Mouse (Mus musculus): ENCODE data around the gene Ctnna3. TPM values are rescaled to one million over a fixed set of nuclear protein-coding genes. Genes with fewer than 3 reads are reported as not detected.

Ctnna3 gene
- total RNA-seq, 2 experiments from 2014 or later, result 75.4 to 79.3 TPM

- DNase-seq, result no peak
- intact Hi-C loops (cut with DNase I), result no loop called here
These were observed 223.7 kb downstream of the Ctnna3 start for GRCm38 (mm10) chr10:63653571-63653970.

- DNase-seq, result no peak
- intact Hi-C loops (cut with DNase I), result no loop called here
These were observed 224.7 kb downstream of the Ctnna3 start for GRCm38 (mm10) chr10:63654560-63654959.

GRCm38 (mm10) chr10:63676343-63676742, 246.4 kb downstream of the Ctnna3 start:
- intact Hi-C loops (cut with DNase I), result no loop called here
- DNase-seq, result no peak

GRCm38 (mm10) chr10:63689233-63689632, 259.3 kb downstream of the Ctnna3 start:
- DNase-seq, result no peak

GRCm38 (mm10) chr10:63689651-63690050, 259.8 kb downstream of the Ctnna3 start:
- no peak for DNase-seq
- intact Hi-C loops (cut with DNase I), result loop anchor here (5.0 kb wide), 1 partner anchor 107 kb away; no protein-coding TSS in a partner anchor

More at GRCm38 (mm10) chr10:63689233-63689632, 259.3 kb downstream of the Ctnna3 start:
- intact Hi-C loops (cut with DNase I), result no loop called here

GRCm38 (mm10) chr10:63692039-63692438, 262.1 kb downstream of the Ctnna3 start:
- intact Hi-C loops (cut with DNase I), result loop anchor here (5.0 kb wide), 1 partner anchor 110 kb away; no protein-coding TSS in a partner anchor
- peak in 1 of 2 experiments; percentile 30 for DNase-seq

- intact Hi-C loops (cut with DNase I), result no loop called here
- DNase-seq, result no peak
These were observed 280.3 kb downstream of the Ctnna3 start for GRCm38 (mm10) chr10:63710211-63710610.

GRCm38 (mm10) chr10:63712530-63712929, 282.6 kb downstream of the Ctnna3 start:
- DNase-seq, result peak; percentile 11 to 15
- intact Hi-C loops (cut with DNase I), result no loop called here

GRCm38 (mm10) chr10:63714151-63714550, 284.3 kb downstream of the Ctnna3 start:
- no peak for DNase-seq
- intact Hi-C loops (cut with DNase I), result no loop called here

GRCm38 (mm10) chr10:63768871-63769270, 339.0 kb downstream of the Ctnna3 start:
- intact Hi-C loops (cut with DNase I), result no loop called here

GRCm38 (mm10) chr10:63771656-63772055, 341.8 kb downstream of the Ctnna3 start:
- DNase-seq, result no peak
- intact Hi-C loops (cut with DNase I), result no loop called here

More at GRCm38 (mm10) chr10:63768871-63769270, 339.0 kb downstream of the Ctnna3 start:
- no peak for DNase-seq

GRCm38 (mm10) chr10:63772074-63772473, 342.2 kb downstream of the Ctnna3 start:
- no peak for DNase-seq
- intact Hi-C loops (cut with DNase I), result no loop called here

- intact Hi-C loops (cut with DNase I), result no loop called here
- no peak for DNase-seq
These were observed 352.1 kb downstream of the Ctnna3 start for GRCm38 (mm10) chr10:63781948-63782347.

GRCm38 (mm10) chr10:63784808-63785535, 355.1 kb downstream of the Ctnna3 start:
- peak; percentile 22 to 33 for DNase-seq
- intact Hi-C loops (cut with DNase I), result no loop called here

- DNase-seq, result no peak
- intact Hi-C loops (cut with DNase I), result no loop called here
These were observed 356.5 kb downstream of the Ctnna3 start for GRCm38 (mm10) chr10:63786390-63786789.

- no peak for DNase-seq
- intact Hi-C loops (cut with DNase I), result no loop called here
These were observed 374.0 kb downstream of the Ctnna3 start for GRCm38 (mm10) chr10:63803909-63804308.

GRCm38 (mm10) chr10:63805551-63805950, 375.7 kb downstream of the Ctnna3 start:
- DNase-seq, result no peak
- intact Hi-C loops (cut with DNase I), result no loop called here

GRCm38 (mm10) chr10:63806254-63806653, 376.4 kb downstream of the Ctnna3 start:
- intact Hi-C loops (cut with DNase I), result no loop called here
- no peak for DNase-seq

- peak in 1 of 2 experiments; percentile 1 for DNase-seq
- intact Hi-C loops (cut with DNase I), result no loop called here
These were observed 380.2 kb downstream of the Ctnna3 start for GRCm38 (mm10) chr10:63810043-63810617.

GRCm38 (mm10) chr10:63839011-63839410, 409.1 kb downstream of the Ctnna3 start:
- DNase-seq, result no peak
- intact Hi-C loops (cut with DNase I), result no loop called here

GRCm38 (mm10) chr10:63851946-63852345, 422.0 kb downstream of the Ctnna3 start:
- intact Hi-C loops (cut with DNase I), result no loop called here
- DNase-seq, result no peak

- no peak for DNase-seq
- intact Hi-C loops (cut with DNase I), result no loop called here
These were observed 439.2 kb downstream of the Ctnna3 start for GRCm38 (mm10) chr10:63869123-63869522.

Data from heart, postnatal 10 days (tissue).